Mouse (Mus musculus): ENCODE results near the gene Gstm4. TPM values are rescaled to one million over a fixed set of nuclear protein-coding genes. Genes with fewer than 3 reads are reported as not detected.

Gene Gstm4
- total and polyA plus RNA-seq, 3 experiments = 2.9 to 19.1 (median 7.0) TPM

GRCm38 (mm10) chr3:108002021-108002420 lies 42.7 kb downstream of the Gstm4 start:
- DNase-seq (ENCODE audit: extremely low read depth) = no peak
- no peak overlapping the region for H3K27ac ChIP-seq (ENCODE audit: insufficient read depth, low read depth)
- in situ Hi-C loops (cut with MboI; ENCODE audit: low pct_ligation_motif_present, low pct_unique_long_range_greater_than_20kb, low sequenced_read_pairs) = no loop called here
- dilution Hi-C loops (cut with MboI; ENCODE audit: extremely low pct_ligation_motif_present, extremely low pct_unique_long_range_greater_than_20kb, low sequenced_read_pairs) = no loop called here
- H3K9me3 ChIP-seq (replicated peaks; ENCODE audit: low read length) = no peaks in the 10 kb centered on the region
- no peaks in the 10 kb centered on the region for H3K79me2 ChIP-seq (replicated peaks; ENCODE audit: control insufficient read depth, extremely low read depth, insufficient read depth, poor library complexity, severe bottlenecking)
- peaks cover 0 to 9% of the 10 kb centered on the region in 2 experiments; a peak in 1 of 4 replicates for H3K4me1 ChIP-seq (ENCODE audit: control insufficient read depth in 1 of 2, insufficient read depth in 2 of 2)
- H3K4me3 ChIP-seq (replicated peaks in 1 of 3; ENCODE audit: low read depth in 2 of 3, low read length in 2 of 3, poor library complexity in 1 of 3) = no peak overlapping the region
- H3K36me3 ChIP-seq (replicated peaks in 1 of 2; ENCODE audit: control insufficient read depth in 1 of 2, insufficient read depth in 1 of 2, low read length in 1 of 2) = no peaks in the 10 kb centered on the region
- H3K9ac ChIP-seq (ENCODE audit: insufficient read depth, low read depth) = no peak overlapping the region
- no peaks in the 10 kb centered on the region for H3K27me3 ChIP-seq (replicated peaks)
- TF ChIP-seq USF2 (conservative IDR thresholded peaks at IDR 0.05; ENCODE audit: low read depth, low read length) (no peak), MAZ (IDR thresholded peaks at IDR 0.05; ENCODE audit: low read depth, low read length) (no peak), SMC3 (IDR thresholded peaks at IDR 0.05; ENCODE audit: low read depth, low read length) (no peak), HCFC1 (IDR thresholded peaks at IDR 0.05; ENCODE audit: low read depth, low read length) (no peak), MAX (IDR thresholded peaks at IDR 0.05; ENCODE audit: low read length) (no peak), CHD2 (IDR thresholded peaks at IDR 0.05; ENCODE audit: low read length) (no peak), ETS1 (conservative IDR thresholded peaks at IDR 0.05; ENCODE audit: low read depth, low read length) (no peak), MXI1 (IDR thresholded peaks at IDR 0.05; ENCODE audit: low read depth, low read length) (no peak), MYC (IDR thresholded peaks at IDR 0.05; ENCODE audit: low read depth, low read length) (no peak), UBTF (IDR thresholded peaks at IDR 0.05; ENCODE audit: low read depth, low read length) (no peak), POLR2AphosphoS2 (IDR thresholded peaks at IDR 0.05; ENCODE audit: low read depth, low read length) (no peak), KAT2A (IDR thresholded peaks at IDR 0.05; ENCODE audit: insufficient replicate concordance, low read length) (no peak), BHLHE40 (IDR thresholded peaks at IDR 0.05; ENCODE audit: low read depth, low read length) (no peak)
- H3K4me2 ChIP-seq (ENCODE audit: insufficient read depth, low read depth, poor library complexity, severe bottlenecking) = no peak overlapping the region

- Histone ChIP-seq H3K4me3 (replicated peaks in 1 of 3; ENCODE audit: low read depth in 2 of 3, low read length in 2 of 3, poor library complexity in 1 of 3) (no peak overlapping the region), H3K79me2 (replicated peaks; ENCODE audit: control insufficient read depth, extremely low read depth, insufficient read depth, poor library complexity, severe bottlenecking) (no peaks in the 10 kb centered on the region; the same call in 1 of the 2 replicates), H3K9me3 (replicated peaks; ENCODE audit: low read length) (peaks cover 5% of the 10 kb centered on the region), H3K36me3 (replicated peaks in 1 of 2; ENCODE audit: control insufficient read depth in 1 of 2, insufficient read depth in 1 of 2, low read length in 1 of 2) (no peaks in the 10 kb centered on the region), H3K27ac (ENCODE audit: insufficient read depth, low read depth) (no peak overlapping the region), H3K4me2 (ENCODE audit: insufficient read depth, low read depth, poor library complexity, severe bottlenecking) (no peak overlapping the region), H3K4me1 (ENCODE audit: control insufficient read depth in 1 of 2, insufficient read depth in 2 of 2) (peaks cover 0 to 9% of the 10 kb centered on the region in 2 experiments; a peak in 1 of 4 replicates), H3K9ac (ENCODE audit: insufficient read depth, low read depth) (no peak overlapping the region), H3K27me3 (replicated peaks) (no peaks in the 10 kb centered on the region)
- in situ Hi-C loops (cut with MboI; ENCODE audit: low pct_ligation_motif_present, low pct_unique_long_range_greater_than_20kb, low sequenced_read_pairs) (no loop called here), dilution Hi-C loops (cut with MboI; ENCODE audit: extremely low pct_ligation_motif_present, extremely low pct_unique_long_range_greater_than_20kb, low sequenced_read_pairs) (no loop called here)
- TF ChIP-seq GABPA (IDR thresholded peaks at IDR 0.05; ENCODE audit: insufficient replicate concordance, low read depth, low read length) (no peak), UBTF (IDR thresholded peaks at IDR 0.05; ENCODE audit: low read depth, low read length) (no peak), USF2 (conservative IDR thresholded peaks at IDR 0.05; ENCODE audit: low read depth, low read length) (no peak), MYC (IDR thresholded peaks at IDR 0.05; ENCODE audit: low read depth, low read length) (no peak), CHD1 (IDR thresholded peaks at IDR 0.05; ENCODE audit: low read depth, low read length) (no peak), SMC3 (IDR thresholded peaks at IDR 0.05; ENCODE audit: low read depth, low read length) (no peak), ZC3H11A (IDR thresholded peaks at IDR 0.05; ENCODE audit: low read depth, low read length) (no peak), POLR2AphosphoS2 (IDR thresholded peaks at IDR 0.05; ENCODE audit: low read depth, low read length) (no peak), PAX5 (IDR thresholded peaks at IDR 0.05; ENCODE audit: low read length) (no peak), E2F4 (IDR thresholded peaks at IDR 0.05; ENCODE audit: insufficient replicate concordance, low read depth, low read length) (no peak), TBP (conservative IDR thresholded peaks at IDR 0.05; ENCODE audit: low read depth, low read length) (no peak), POLR2A (IDR thresholded peaks at IDR 0.05; ENCODE audit: low read depth, low read length) (no peak), ZKSCAN1 (IDR thresholded peaks at IDR 0.05; ENCODE audit: borderline replicate concordance, low read depth, low read length) (no peak), RCOR1 (conservative IDR thresholded peaks at IDR 0.05; ENCODE audit: low read depth, low read length) (no peak)
- no peak for DNase-seq (ENCODE audit: extremely low read depth)
Observed at GRCm38 (mm10) chr3:107999491-107999890, 45.2 kb downstream of the Gstm4 start.
